Mouse (Mus musculus): ENCODE measurements around the gene Sp1. TPM values are rescaled to one million over a fixed set of nuclear protein-coding genes. Genes with fewer than 3 reads are reported as not detected.
A peak's percentile ranks its signal among the peaks of the same experiment; 100 is the strongest.

Sp1 gene
- polyA plus RNA-seq, 1 experiment from 2014 or later: 10.0 TPM

- peaks cover 19% of the 10 kb centered on the region for H3K4me1 ChIP-seq
- peaks cover 8% of the 10 kb centered on the region for H3K36me3 ChIP-seq
- no peak overlapping the region for H3K4me3 ChIP-seq (replicated peaks)
- no peaks in the 10 kb centered on the region for H3K27me3 ChIP-seq
- WGBS: 52% methylated on average over 4 of the region's 4 CpGs
- no peak for ATAC-seq (ENCODE audit: insufficient number of reproducible peaks, low FRiP score, low TSS enrichment, low read depth)
- H3K9ac ChIP-seq: no peak overlapping the region
- H3K9me3 ChIP-seq (replicated peaks): no peaks in the 10 kb centered on the region
- no peak overlapping the region for H3K4me2 ChIP-seq (replicated peaks)
- no peak overlapping the region for H3K27ac ChIP-seq (replicated peaks)
Observed at GRCm38 (mm10) chr15:102460971-102461370, 55.0 kb downstream of the Sp1 start.

DNA sequence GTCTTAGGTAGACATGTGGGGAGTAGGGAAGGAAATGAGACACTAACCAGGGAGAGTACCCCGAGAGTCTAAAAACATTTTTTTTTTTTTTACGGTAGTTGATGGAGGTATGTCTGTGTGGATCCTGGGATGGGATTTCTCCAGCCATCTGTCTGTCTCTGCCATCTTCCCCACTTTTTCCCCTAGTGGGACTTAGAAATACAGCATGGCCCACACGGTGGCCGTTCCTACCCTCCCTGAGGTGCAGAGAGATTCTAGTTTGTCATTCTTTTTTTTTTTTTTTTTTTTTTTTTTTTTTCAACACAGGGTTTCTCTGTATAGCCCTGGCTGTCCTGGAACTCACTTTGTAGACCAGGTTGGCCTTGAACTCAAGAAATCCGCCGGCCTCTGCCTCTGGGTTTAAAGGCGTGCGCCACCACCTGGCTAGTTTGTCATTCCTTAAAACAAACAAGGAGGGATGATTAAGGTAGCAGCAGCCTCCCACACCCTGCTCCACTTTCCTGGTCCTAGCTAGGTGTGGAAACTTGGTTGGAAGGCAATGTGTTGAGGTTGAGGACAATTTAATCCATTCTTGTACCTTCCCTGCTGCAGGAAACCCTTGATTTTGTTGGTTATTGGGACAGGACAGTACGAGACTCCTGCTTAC, 55.6 kb downstream of the Sp1 start:
- Histone ChIP-seq H3K4me1 (peaks cover 19% of the 10 kb centered on the region), H3K9ac (no peak overlapping the region), H3K4me3 (replicated peaks) (no peak overlapping the region), H3K4me2 (replicated peaks) (no peak overlapping the region), H3K9me3 (replicated peaks) (no peaks in the 10 kb centered on the region), H3K27me3 (no peaks in the 10 kb centered on the region), H3K36me3 (peaks cover 8% of the 10 kb centered on the region), H3K27ac (replicated peaks) (no peak overlapping the region)
- 79% methylated on average over 9 of the region's 9 CpGs for WGBS
- ATAC-seq (ENCODE audit: insufficient number of reproducible peaks, low FRiP score, low TSS enrichment, low read depth): no peak

DNA sequence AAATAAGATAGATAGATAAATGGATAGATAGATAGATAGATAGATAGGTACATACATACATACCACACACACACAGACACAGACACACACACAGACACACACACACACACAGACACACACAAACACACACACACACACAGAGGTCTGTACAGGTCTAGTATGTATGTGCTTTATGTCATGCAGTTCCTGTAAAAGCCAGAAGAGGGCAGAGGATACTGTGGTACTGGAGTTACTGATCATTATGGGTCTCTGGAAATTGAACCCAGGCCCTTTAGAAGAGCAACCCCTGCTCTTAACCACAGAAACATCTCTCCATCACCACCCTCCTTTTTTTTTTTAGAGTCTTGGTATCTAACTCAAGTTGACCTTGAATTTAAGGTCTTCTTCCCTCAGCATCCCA, 57.7 kb downstream of the Sp1 start:
- Histone ChIP-seq H3K9me3 (replicated peaks) (no peaks in the 10 kb centered on the region), H3K4me2 (replicated peaks) (no peak overlapping the region), H3K36me3 (peaks cover 11% of the 10 kb centered on the region), H3K27ac (replicated peaks) (no peak overlapping the region), H3K4me3 (replicated peaks) (no peak overlapping the region), H3K27me3 (no peaks in the 10 kb centered on the region), H3K4me1 (peaks cover 16% of the 10 kb centered on the region), H3K9ac (no peak overlapping the region)
- ATAC-seq (ENCODE audit: insufficient number of reproducible peaks, low FRiP score, low TSS enrichment, low read depth): no peak

GRCm38 (mm10) chr15:102468675-102469370, 62.9 kb downstream of the Sp1 start:
- Histone ChIP-seq H3K36me3 (peaks cover 12% of the 10 kb centered on the region; the same call in 1 of the 2 replicates), H3K4me3 (replicated peaks) (no peak overlapping the region), H3K4me1 (peaks cover 15% of the 10 kb centered on the region), H3K9me3 (replicated peaks) (no peaks in the 10 kb centered on the region), H3K4me2 (replicated peaks) (no peak overlapping the region), H3K27ac (replicated peaks) (no peak overlapping the region), H3K9ac (no peak overlapping the region), H3K27me3 (no peaks in the 10 kb centered on the region)
- 94% methylated on average over 9 of the region's 9 CpGs for WGBS
- no peak for ATAC-seq (ENCODE audit: insufficient number of reproducible peaks, low FRiP score, low TSS enrichment, low read depth)

GRCm38 (mm10) chr15:102470183-102470604, 64.3 kb downstream of the Sp1 start, which contains the start of gene Pcbp2:
Pcbp2 (plus strand) TSS chr15:102470539.
- peak within 1 kb of the TSS; percentile 93 for H3K9ac ChIP-seq
- H3K27ac ChIP-seq (replicated peaks): peak within 1 kb of the TSS; percentile 98
- peaks cover 25% of the 10 kb centered on the region for H3K36me3 ChIP-seq
- peak within 1 kb of the TSS; percentile 86 for H3K4me3 ChIP-seq (replicated peaks)
- H3K4me1 ChIP-seq: peaks cover 15% of the 10 kb centered on the region
- H3K27me3 ChIP-seq: no peaks in the 10 kb centered on the region
- peak; percentile 98 for ATAC-seq (ENCODE audit: insufficient number of reproducible peaks, low FRiP score, low TSS enrichment, low read depth)
- H3K9me3 ChIP-seq (replicated peaks): no peaks in the 10 kb centered on the region
- WGBS: under 1% methylated on average over 36 of the region's 40 CpGs
- peak within 1 kb of the TSS; percentile 52 for H3K4me2 ChIP-seq (replicated peaks)

DNA sequence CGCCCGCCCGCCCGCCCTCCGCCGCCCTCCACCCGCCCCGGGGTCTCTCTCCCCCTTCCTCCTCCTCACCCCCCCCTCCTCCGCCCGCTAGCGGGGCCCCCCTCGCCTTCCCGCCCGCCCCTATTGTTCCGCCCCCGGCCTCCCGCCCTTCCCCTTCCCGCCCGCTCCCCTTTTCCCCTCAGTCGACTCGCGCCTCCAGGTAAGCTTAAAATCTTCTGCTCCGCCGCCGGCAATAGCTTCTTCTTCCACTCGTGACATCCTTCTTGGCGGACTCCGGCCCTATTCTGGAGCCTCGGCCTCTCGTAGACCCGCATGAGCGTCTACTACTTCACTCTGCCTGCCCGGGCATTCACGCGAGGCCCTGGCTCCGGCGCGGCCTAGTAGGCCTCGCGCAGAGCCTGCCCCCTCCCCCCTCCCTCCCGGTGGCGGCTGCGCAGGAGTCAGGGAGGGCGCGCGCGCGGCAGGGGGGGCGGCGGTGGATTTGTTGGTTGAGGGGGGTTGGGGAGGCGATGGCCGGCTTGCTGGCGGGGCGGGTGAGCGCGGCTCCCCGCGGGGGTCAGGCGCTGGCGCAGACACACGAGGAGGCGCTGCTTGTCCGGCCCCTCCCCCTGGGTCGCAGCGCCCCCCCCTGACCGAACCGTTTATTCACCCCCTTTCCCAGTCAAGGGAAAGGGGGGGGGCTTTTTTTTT, 64.8 kb downstream of the Sp1 start:
- H3K27me3 ChIP-seq: no peaks in the 10 kb centered on the region
- no peaks in the 10 kb centered on the region for H3K9me3 ChIP-seq (replicated peaks)
- H3K9ac ChIP-seq: peak overlapping the region; percentile 93
- H3K27ac ChIP-seq (replicated peaks): peak overlapping the region; percentile 98
- ATAC-seq (ENCODE audit: insufficient number of reproducible peaks, low FRiP score, low TSS enrichment, low read depth): peak; percentile 68
- peak overlapping the region; percentile 86 for H3K4me3 ChIP-seq (replicated peaks)
- H3K36me3 ChIP-seq: peaks cover 31% of the 10 kb centered on the region
- H3K4me1 ChIP-seq: peaks cover 15% of the 10 kb centered on the region
- peak overlapping the region; percentile 52 for H3K4me2 ChIP-seq (replicated peaks)
- WGBS: under 1% methylated on average over 42 of the region's 67 CpGs

DNA sequence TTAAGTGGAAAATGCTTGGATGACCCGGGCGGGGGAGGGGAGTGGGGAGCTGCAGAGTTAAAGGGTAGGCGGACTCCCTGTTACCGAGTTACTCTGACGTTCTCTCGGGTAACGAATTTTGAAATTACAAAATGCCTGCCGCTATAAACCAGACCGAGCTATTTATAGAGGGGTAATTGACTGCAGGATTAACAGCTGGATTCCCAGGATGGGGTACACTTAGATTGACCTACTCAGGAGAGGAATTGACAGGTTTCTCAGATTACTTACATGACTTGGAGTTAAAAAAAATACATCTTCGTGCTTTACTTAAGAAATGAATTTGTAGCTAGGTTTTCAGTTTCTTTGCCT, 65.3 kb downstream of the Sp1 start:
- Histone ChIP-seq H3K4me2 (replicated peaks) (peak overlapping the region; percentile 52), H3K9me3 (replicated peaks) (no peaks in the 10 kb centered on the region), H3K4me3 (replicated peaks) (peak overlapping the region; percentile 86), H3K9ac (peak overlapping the region; percentile 93), H3K27me3 (no peaks in the 10 kb centered on the region), H3K27ac (replicated peaks) (peak overlapping the region; percentile 98), H3K36me3 (peaks cover 36% of the 10 kb centered on the region), H3K4me1 (peaks cover 15% of the 10 kb centered on the region)
- WGBS: 1% methylated on average over 10 of the region's 10 CpGs
- ATAC-seq (ENCODE audit: insufficient number of reproducible peaks, low FRiP score, low TSS enrichment, low read depth): no peak

DNA sequence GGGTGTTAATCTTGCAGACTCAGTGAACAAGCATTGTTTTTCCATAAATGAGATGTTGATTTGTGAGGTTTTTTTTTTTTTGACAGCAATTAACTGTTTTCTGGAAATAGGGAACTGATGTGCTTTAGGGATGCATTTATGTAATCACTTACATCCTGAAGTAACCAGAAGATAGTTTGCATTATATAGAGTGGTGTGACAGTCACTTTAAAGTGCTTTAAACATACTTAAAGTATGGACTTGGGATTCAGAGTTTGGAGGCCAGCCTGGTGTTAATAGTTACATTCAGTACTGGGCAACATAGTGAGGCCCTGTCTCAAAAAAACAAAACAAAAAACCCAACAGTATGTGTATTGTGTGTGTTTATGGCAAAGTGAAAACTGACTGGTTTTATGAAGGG, 65.8 kb downstream of the Sp1 start:
- peak overlapping the region; percentile 93; the same call in 1 of the 2 replicates for H3K9ac ChIP-seq
- no peaks in the 10 kb centered on the region for H3K9me3 ChIP-seq (replicated peaks)
- H3K4me1 ChIP-seq: peaks cover 15% of the 10 kb centered on the region
- H3K4me3 ChIP-seq (replicated peaks): peak overlapping the region; percentile 86
- no peak for ATAC-seq (ENCODE audit: insufficient number of reproducible peaks, low FRiP score, low TSS enrichment, low read depth)
- H3K27me3 ChIP-seq: no peaks in the 10 kb centered on the region
- peaks cover 39% of the 10 kb centered on the region for H3K36me3 ChIP-seq
- no peak overlapping the region for H3K27ac ChIP-seq (replicated peaks)
- peak overlapping the region; percentile 52 for H3K4me2 ChIP-seq (replicated peaks)

GRCm38 (mm10) chr15:102473246-102473645, 67.3 kb downstream of the Sp1 start:
- Histone ChIP-seq H3K9me3 (replicated peaks) (no peaks in the 10 kb centered on the region), H3K36me3 (peaks cover 51% of the 10 kb centered on the region), H3K27me3 (no peaks in the 10 kb centered on the region), H3K4me1 (peaks cover 15% of the 10 kb centered on the region), H3K4me3 (replicated peaks) (no peak overlapping the region), H3K27ac (replicated peaks) (no peak overlapping the region), H3K9ac (no peak overlapping the region), H3K4me2 (replicated peaks) (no peak overlapping the region)
- 61% methylated on average over 2 of the region's 2 CpGs for WGBS
- ATAC-seq (ENCODE audit: insufficient number of reproducible peaks, low FRiP score, low TSS enrichment, low read depth): no peak

DNA sequence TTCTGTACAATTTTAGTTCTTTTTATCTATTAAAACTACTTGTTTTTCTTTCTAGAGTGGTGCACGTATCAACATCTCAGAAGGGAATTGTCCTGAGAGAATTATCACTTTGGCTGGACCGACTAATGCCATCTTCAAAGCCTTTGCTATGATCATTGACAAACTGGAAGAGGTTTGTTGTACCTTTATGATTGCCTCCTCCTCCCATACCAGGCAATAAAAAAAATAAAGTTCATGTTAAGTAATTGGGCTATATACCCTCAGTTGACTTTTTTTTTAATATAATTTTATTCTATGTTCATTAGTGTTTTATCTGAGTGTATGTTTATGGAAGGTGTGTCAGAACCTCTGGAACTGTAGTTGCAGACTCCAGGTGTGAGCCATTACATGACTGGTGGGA, 68.6 kb downstream of the Sp1 start:
- H3K4me1 ChIP-seq: peaks cover 15% of the 10 kb centered on the region
- no peak overlapping the region for H3K4me2 ChIP-seq (replicated peaks)
- H3K9ac ChIP-seq: no peak overlapping the region
- H3K27me3 ChIP-seq: no peaks in the 10 kb centered on the region
- H3K27ac ChIP-seq (replicated peaks): no peak overlapping the region
- no peak for ATAC-seq (ENCODE audit: insufficient number of reproducible peaks, low FRiP score, low TSS enrichment, low read depth)
- peaks cover 55% of the 10 kb centered on the region for H3K36me3 ChIP-seq
- H3K4me3 ChIP-seq (replicated peaks): no peak overlapping the region
- 88% methylated on average over 2 of the region's 2 CpGs for WGBS
- no peaks in the 10 kb centered on the region for H3K9me3 ChIP-seq (replicated peaks)

DNA sequence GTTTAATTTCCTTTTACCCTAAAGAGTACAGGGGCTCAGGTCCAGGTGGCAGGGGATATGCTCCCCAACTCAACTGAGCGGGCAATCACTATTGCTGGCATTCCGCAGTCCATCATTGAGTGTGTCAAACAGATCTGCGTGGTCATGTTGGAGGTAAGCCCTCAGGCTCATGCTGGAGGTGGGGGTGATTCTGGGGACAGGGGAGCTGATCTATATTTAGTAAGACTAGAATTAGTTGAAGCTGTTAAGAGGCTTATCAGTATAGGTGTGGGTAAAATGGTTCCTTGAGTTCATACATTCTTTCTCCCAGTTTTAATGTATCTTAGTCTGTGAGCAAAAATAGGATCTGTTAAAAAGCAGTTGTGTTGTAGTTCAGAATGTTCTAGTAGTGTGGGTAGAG, 77.2 kb downstream of the Sp1 start:
- no peak for ATAC-seq (ENCODE audit: insufficient number of reproducible peaks, low FRiP score, low TSS enrichment, low read depth)
- H3K4me2 ChIP-seq (replicated peaks): no peak overlapping the region
- H3K9ac ChIP-seq: no peak overlapping the region
- H3K4me3 ChIP-seq (replicated peaks): no peak overlapping the region
- no peaks in the 10 kb centered on the region for H3K9me3 ChIP-seq (replicated peaks)
- no peak overlapping the region for H3K27ac ChIP-seq (replicated peaks)
- no peaks in the 10 kb centered on the region for H3K27me3 ChIP-seq
- no peaks in the 10 kb centered on the region for H3K4me1 ChIP-seq
- 82% methylated on average over 3 of the region's 3 CpGs for whole genome bisulfite sequencing
- H3K36me3 ChIP-seq: peaks cover 68% of the 10 kb centered on the region

Measured in embryonic facial prominence, embryonic 15.5 days (tissue).